In genomic region chr1:193285766-193286325, GRCm38 (mm10) we compare ENCODE assay signal across 3 mouse cellular contexts. TPM values are rescaled to one million over a fixed set of nuclear protein-coding genes. Genes with fewer than 3 reads are reported as not detected.
"Had no signal": no experiment of that assay in that cellular context is flagged by ENCODE, and none has a peak within 500 bp of the region (broad histone marks: within the 10 kb centered on the region; RNA-seq: fewer than 3 reads in every experiment).

No protein-coding gene starts in this region.

RNA-seq across cellular contexts. Expression of gene Hsd11b1, which starts 22.0 kb away (rescaled TPM):
- polyA plus RNA-seq: midbrain, embryonic 11.5 days; midbrain, embryonic 15.5 days; neural tube, embryonic 13.5 days had no signal
